Comparison of ENCODE assay signal across 28 mouse cellular contexts in the genomic region with DNA sequence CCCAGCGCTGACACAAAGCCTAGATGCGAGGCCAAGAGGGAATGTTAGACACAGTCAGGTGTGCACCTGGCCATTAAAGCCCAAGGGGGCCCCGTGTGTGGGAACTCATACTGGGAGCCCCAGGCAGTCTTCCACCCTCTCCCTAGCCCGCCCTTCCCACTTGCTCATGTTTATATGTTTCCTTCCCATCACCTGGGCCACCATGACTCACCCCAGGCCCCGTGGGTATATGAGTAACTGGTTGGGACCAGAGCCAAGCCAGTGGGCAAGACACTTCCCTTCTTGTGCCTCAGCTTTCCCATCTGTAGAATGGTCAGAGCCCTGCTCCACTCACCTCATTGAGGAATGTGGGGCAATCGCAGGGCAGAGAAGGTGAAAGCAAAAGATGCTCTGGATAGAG. TPM values are rescaled to one million over a fixed set of nuclear protein-coding genes. Genes with fewer than 3 reads are reported as not detected.
DNase-seq lines count a peak whose midpoint lies in the region; ATAC-seq and TF ChIP-seq lines count a peak whose summit lies in the region.
"Had no signal": no experiment of that assay in that cellular context is flagged by ENCODE, and none has a peak within 500 bp of the region (broad histone marks: within the 10 kb centered on the region; RNA-seq: fewer than 3 reads in every experiment).

No protein-coding gene starts in this region.

- in situ Hi-C loops in Patski (cut with MboI; ENCODE audit: low pct_unique_long_range_greater_than_20kb) = no loop called here

- POLR2A ChIA-PET in Patski (lab: Charles Lee) = no interaction called here

- ATAC-seq in lung, postnatal 0 days = peak; percentile 46; the same call in 1 of the 2 replicates
- ATAC-seq in Patski = peak; percentile 66
- no peak for ATAC-seq in megakaryocyte-erythroid progenitor cell, adult 5-6 weeks (replicated peaks; ENCODE audit: low FRiP score, low TSS enrichment, poor library complexity, severe bottlenecking)
- ATAC-seq: CD4-positive, CD25-positive, alpha-beta regulatory T cell, adult 4 months; forebrain, embryonic 16.5 days; midbrain, embryonic 16.5 days had no signal

- DNase-seq in lung, postnatal 0 days (ENCODE audit: low spot score) = no peak
- DNase-seq in lung, postnatal 10 days = no peak
- peak; percentile 83 for DNase-seq in 3134 (ENCODE audit: extremely low read depth, insufficient read length, low spot score)
- DNase-seq in 416B (ENCODE audit: low read depth) = peak; percentile 84
- no peak for DNase-seq in Patski (ENCODE audit: low read depth, low spot score)
- DNase-seq in gastrocnemius, postnatal 10 days = no peak
- no peak for DNase-seq in frontal cortex, postnatal 10 days (ENCODE audit: low spot score in 2 of 2)
- DNase-seq: adrenal gland, postnatal 25 days; cerebellum, adult 8-10 months; cerebellum, postnatal 36 days; heart, postnatal 36 days; kidney, postnatal 36 days; layer of hippocampus, postnatal 36 days; retina, postnatal 1 day; thymus, adult 2 months had no signal

- H3K4me1 ChIP-seq in lung, postnatal 0 days (ENCODE audit: insufficient read depth, low read depth, low read length) = no peaks in the 10 kb centered on the region; the same call in 1 of the 2 replicates

- no peak for TF ChIP-seq CTCF in lung, postnatal 0 days (IDR thresholded peaks at IDR 0.05)
- TF ChIP-seq CTCF in Patski (IDR thresholded peaks at IDR 0.05) = no peak

- H3K9me3 ChIP-seq in lung, postnatal 0 days (ENCODE audit: low read length) = no peaks in the 10 kb centered on the region
- H3K9me3 ChIP-seq: embryonic facial prominence, embryonic 15.5 days; heart, embryonic 15.5 days; hindbrain, embryonic 15.5 days; limb, embryonic 15.5 days; lung, embryonic 15.5 days; megakaryocyte, embryonic 14.5 days; neural tube, embryonic 13.5 days had no signal

- TF ChIP-seq EP300 in lung, postnatal 0 days (IDR thresholded peaks at IDR 0.05) = no peak

- no peak overlapping the region for H3K27ac ChIP-seq in lung, postnatal 0 days (ENCODE audit: low read length)
- H3K27ac ChIP-seq: embryonic facial prominence, embryonic 15.5 days; heart, embryonic 15.5 days; hindbrain, embryonic 15.5 days; limb, embryonic 15.5 days; liver, embryonic 14.5 days; lung, embryonic 15.5 days; neural tube, embryonic 13.5 days had no signal

- H3K27me3 ChIP-seq in lung, postnatal 0 days (replicated peaks; ENCODE audit: insufficient read depth, low read length) = no peaks in the 10 kb centered on the region
- H3K27me3 ChIP-seq in Patski = no peaks in the 10 kb centered on the region
- H3K27me3 ChIP-seq: embryonic facial prominence, embryonic 15.5 days; heart, embryonic 15.5 days; hindbrain, embryonic 15.5 days; limb, embryonic 15.5 days; lung, embryonic 15.5 days had no signal

- CTCF ChIA-PET in Patski (lab: Charles Lee) = no interaction called here

- H3K4me2 ChIP-seq in lung, postnatal 0 days (replicated peaks; ENCODE audit: low read depth, low read length) = no peak overlapping the region
- H3K4me2 ChIP-seq: embryonic facial prominence, embryonic 15.5 days; heart, embryonic 15.5 days; hindbrain, embryonic 15.5 days; limb, embryonic 15.5 days; lung, embryonic 15.5 days; neural tube, embryonic 13.5 days had no signal

- 73% methylated on average over 6 of the region's 6 CpGs for WGBS in lung, postnatal 0 days

- no peak overlapping the region for H3K4me3 ChIP-seq in lung, postnatal 0 days (ENCODE audit: low read depth, low read length)
- H3K4me3 ChIP-seq: embryonic facial prominence, embryonic 15.5 days; heart, embryonic 15.5 days; hindbrain, embryonic 15.5 days; limb, embryonic 15.5 days; lung, embryonic 15.5 days; megakaryocyte, embryonic 14.5 days; myocyte; neural tube, embryonic 13.5 days had no signal

- H3K9ac ChIP-seq in lung, postnatal 0 days (replicated peaks; ENCODE audit: low read depth) = no peak overlapping the region
- H3K9ac ChIP-seq: embryonic facial prominence, embryonic 15.5 days; heart, embryonic 15.5 days; hindbrain, embryonic 15.5 days; limb, embryonic 15.5 days; liver, embryonic 14.5 days; lung, embryonic 15.5 days; neural tube, embryonic 13.5 days had no signal

- no peaks in the 10 kb centered on the region for H3K36me3 ChIP-seq in lung, postnatal 0 days (ENCODE audit: insufficient read depth, low read length)
- H3K36me3 ChIP-seq: embryonic facial prominence, embryonic 15.5 days; heart, embryonic 15.5 days; hindbrain, embryonic 15.5 days; limb, embryonic 15.5 days; lung, embryonic 15.5 days; neural tube, embryonic 13.5 days had no signal

RNA-seq across cellular contexts. Expression of gene Dusp7, which starts 7.3 kb away (rescaled TPM):
- polyA plus RNA-seq in lung, postnatal 0 days (2015; fragmentation: Nextera tagmentation; extraction: Ambion mirVana) = 25.7 and 27.8 TPM in 2 replicates
- polyA plus RNA-seq in Patski (2021) = 13.6 TPM
- 10 to 100 TPM; 16.0 to 19.9 TPM for total RNA-seq in gastrocnemius, postnatal 10 days (2021)
- 19.0 and 22.9 TPM in 2 replicates for total RNA-seq in megakaryocyte-erythroid progenitor cell, adult 5-6 weeks (2014; fragmentation: Nextera tagmentation)
- total RNA-seq in megakaryocyte-erythroid progenitor cell, adult 5-6 weeks (2017) = 3.2 and 7.2 TPM in 2 replicates

Comparison
In these comparisons a context has a peak if more than half of its experiments do, and no peak if none do; other contexts are left out.
1. DNase-seq: peak in 3134 (single experiment) and 416B (single experiment); none in lung, postnatal 0 days (single experiment), lung, postnatal 10 days (single experiment), Patski (single experiment), gastrocnemius, postnatal 10 days (single experiment) and frontal cortex, postnatal 10 days (0 of 2).